Mouse (Mus musculus) lung, postnatal 0 days (tissue): ENCODE measurements at regions not wholly inside any gene's neighbourhood (a gene's known extent, or its start where the extent isn't known, plus 50 kb on each side); places are given as distances from the start of the nearest gene placed in this dataset.

Experiments
- CTCF ChIP-seq: IDR thresholded peaks from 2 replicates; pipeline ENCODE4 v1.5.1; 2016; ENCODE audit warnings: antibody characterized with exemption, mild to moderate bottlenecking
- EP300 ChIP-seq: IDR thresholded peaks from 2 replicates; pipeline ENCODE4 v1.6.1; 2016; ENCODE audit warnings: antibody characterized with exemption, mild to moderate bottlenecking, control low read depth

- TF ChIP-seq CTCF (no peak), EP300 (no peak)
These were observed 629.8 kb downstream of the Lrriq3 start for GRCm38 (mm10) chr3:155723011-155723510.
